Mouse (Mus musculus): ENCODE measurements at regions not wholly inside any gene's neighbourhood (a gene's known extent, or its start where the extent isn't known, plus 50 kb on each side); places are given as distances from the start of the nearest gene placed in this dataset.

- no peak for DNase-seq
- intact Hi-C loops (cut with DNase I) = no loop called here
These were observed 84.7 kb downstream of the Trim52 start for GRCm38 (mm10) chr14:106190721-106191120.

- intact Hi-C loops (cut with DNase I) = no loop called here
- DNase-seq = no peak
These were observed 87.6 kb downstream of the Trim52 start for GRCm38 (mm10) chr14:106193583-106193982.

GRCm38 (mm10) chr14:106194104-106194503 is 88.1 kb downstream of the Trim52 start:
- no peak for DNase-seq
- intact Hi-C loops (cut with DNase I) = no loop called here

- no peak for DNase-seq
- intact Hi-C loops (cut with DNase I) = no loop called here
These were observed 91.8 kb downstream of the Trim52 start for GRCm38 (mm10) chr14:106197826-106198225.

GRCm38 (mm10) chr14:106199109-106199508 is 93.1 kb downstream of the Trim52 start:
- intact Hi-C loops (cut with DNase I) = no loop called here

DNA sequence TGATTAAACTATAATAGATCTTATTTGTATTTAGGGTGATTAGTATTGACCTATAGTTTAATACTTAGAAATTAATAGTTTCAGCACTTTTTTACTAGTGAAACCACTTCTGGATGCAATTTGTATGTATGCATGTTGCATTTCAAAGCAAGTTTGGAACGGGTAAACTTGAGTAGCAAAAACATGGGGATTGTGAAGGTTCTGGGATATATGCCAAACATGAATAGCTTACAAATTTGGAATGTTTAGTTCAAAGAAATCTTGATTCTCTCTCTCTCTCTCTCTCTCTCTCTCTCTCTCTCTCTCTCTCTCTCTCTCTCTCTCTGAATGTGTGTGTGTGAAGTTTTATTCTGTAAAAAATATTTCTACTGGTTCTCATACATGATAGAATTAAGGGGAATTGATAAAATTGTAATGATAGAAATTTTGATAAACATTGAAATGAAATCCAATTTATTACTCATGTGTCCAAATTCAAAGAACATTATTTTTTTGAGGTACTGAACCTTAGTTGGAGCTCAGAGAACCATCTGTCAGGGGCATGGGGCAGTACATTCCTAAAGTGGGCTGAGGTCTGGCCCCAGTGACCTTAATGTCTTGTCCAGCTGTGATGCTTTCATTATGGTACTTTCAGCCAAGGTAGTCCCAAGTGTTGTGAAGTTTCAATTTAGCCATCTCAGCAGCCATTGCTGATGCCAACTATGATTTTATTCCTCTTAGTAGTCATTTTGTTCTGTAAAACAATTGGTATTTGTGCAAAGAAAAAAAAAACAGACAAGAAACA is 93.7 kb downstream of the Trim52 start:
- intact Hi-C loops (cut with DNase I) = no loop called here

More at GRCm38 (mm10) chr14:106199109-106199508, 93.1 kb downstream of the Trim52 start:
- DNase-seq = no peak

DNA sequence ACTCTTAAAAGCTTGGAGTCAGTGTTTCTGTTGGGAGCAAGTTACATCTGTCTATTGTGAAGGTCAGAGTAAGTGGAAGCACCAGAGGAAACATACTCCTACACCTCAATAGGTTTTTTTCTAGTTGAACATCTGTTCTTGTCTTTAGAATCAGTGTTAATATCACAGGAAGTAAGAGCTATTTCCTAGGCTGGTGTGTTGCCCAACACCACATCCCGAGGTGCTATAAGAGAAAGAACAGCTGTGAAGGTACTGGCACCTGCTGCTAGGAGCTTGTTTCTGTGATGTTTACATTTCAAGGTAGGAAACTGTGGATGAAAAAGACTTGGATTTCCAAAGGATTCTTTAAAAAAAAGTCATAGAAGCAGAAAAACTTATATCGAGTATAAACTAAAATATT is 105.1 kb downstream of the Trim52 start:
- intact Hi-C loops (cut with DNase I) = no loop called here
- DNase-seq = no peak

More for the DNA sequence above, 93.7 kb downstream of the Trim52 start:
- DNase-seq = no peak

GRCm38 (mm10) chr14:106217681-106218080 is 111.7 kb downstream of the Trim52 start:
- DNase-seq = no peak
- intact Hi-C loops (cut with DNase I) = no loop called here

DNA sequence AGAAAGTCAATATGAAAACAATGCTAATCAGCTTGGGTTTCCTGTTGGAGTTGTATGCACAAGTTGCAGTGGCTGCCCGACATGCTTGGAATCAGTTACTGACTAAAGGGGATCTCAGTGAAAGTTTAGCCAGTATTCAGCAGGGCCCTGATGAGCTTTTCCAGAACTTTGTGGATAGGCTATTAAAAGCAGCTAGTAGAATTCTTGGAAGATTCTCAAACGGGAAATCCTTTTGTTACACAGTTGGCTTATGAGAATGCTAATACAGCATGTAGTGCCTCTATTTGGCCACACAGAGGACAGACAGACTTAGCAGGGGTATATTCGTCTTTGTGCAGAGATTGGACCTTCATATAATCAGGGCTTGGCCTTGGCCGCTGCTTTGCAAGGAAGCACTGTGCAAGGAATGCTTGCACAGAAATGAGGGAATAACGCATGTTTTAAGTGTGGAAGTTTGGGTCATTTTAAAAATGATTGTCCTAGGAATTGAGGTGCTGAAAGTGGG is 113.3 kb downstream of the Trim52 start:
- intact Hi-C loops (cut with DNase I) = no loop called here
- DNase-seq = no peak

DNA sequence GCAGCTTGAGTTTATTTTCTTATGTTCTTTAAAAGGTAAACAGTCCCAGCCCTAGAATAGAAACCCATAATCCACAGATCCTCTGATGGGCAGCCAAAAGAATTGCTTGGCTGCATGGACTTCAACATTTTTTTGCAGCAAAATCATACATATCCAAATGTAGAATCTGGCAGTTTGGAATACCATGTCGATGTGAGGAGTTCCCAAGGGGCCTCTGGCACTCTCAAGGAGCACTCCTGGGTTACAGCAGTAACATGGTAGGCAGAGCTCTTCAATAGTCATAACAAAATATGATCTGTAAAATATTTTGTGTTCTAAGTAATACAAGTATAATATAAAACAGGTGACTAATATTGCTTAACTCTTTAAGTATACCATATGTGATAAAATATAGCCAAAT is 119.4 kb downstream of the Trim52 start:
- intact Hi-C loops (cut with DNase I) = no loop called here

DNA sequence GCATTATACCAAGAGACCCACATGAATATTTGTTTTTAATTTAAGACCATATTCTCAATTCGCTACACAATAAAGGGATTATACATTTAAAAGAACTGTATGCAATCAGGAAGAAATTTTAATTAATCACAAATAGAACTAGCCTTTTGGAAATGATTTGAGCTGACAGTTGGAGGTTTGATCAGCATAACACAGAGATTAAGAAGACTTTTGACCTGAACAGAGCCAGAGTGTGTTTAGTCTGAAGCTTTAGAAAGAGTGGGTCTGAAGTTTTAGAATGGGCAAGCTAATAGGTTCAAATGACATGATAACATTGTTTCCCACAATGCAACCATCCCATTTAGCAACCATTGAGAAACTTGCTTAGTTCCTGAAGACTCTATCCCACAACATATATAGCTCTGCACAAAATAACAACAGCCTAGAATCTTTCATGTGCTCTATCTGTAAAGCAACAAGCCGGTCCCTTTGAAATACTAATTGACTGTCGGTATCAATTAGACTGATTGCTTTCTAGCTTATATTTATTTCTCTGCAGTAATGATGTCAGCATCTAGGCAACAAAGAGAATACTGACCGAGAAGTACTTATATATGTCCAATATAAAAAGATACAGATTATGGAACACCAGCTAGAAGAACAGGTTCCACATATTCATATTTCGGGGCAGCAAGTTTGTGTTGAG is 135.9 kb downstream of the Trim52 start:
- intact Hi-C loops (cut with DNase I) = no loop called here
- DNase-seq = no peak

More for the DNA sequence above, 119.4 kb downstream of the Trim52 start:
- DNase-seq = no peak

GRCm38 (mm10) chr14:106259396-106260108 is 153.6 kb downstream of the Trim52 start:
- intact Hi-C loops (cut with DNase I) = no loop called here
- no peak for DNase-seq

GRCm38 (mm10) chr14:106265290-106265689 is 159.3 kb downstream of the Trim52 start:
- no peak for DNase-seq
- intact Hi-C loops (cut with DNase I) = no loop called here

GRCm38 (mm10) chr14:106267679-106268561 is 161.9 kb downstream of the Trim52 start:
- no peak for DNase-seq
- intact Hi-C loops (cut with DNase I) = no loop called here

GRCm38 (mm10) chr14:106269680-106270079 is 163.7 kb downstream of the Trim52 start:
- intact Hi-C loops (cut with DNase I) = no loop called here

DNA sequence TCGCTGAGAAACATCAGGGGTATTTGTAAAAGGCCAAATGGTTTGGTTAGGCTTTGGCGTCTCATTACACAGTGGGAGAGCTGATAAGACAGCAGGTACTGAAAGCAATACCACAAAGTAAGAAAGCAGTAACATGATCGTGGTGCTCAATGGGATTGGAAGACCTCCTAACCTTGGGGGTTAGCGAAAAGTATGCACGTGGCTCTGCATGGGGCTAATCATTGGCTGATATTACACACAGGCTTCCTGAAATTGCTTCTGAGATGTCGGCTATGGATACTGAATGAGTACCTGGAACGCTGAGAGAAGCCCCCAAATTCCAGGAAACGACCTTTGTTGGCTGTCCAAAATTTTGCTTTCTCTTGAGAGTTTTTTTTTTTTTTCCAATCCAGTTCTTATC is 207.6 kb downstream of the Trim52 start:
- intact Hi-C loops (cut with DNase I) = no loop called here
- DNase-seq = no peak

More at GRCm38 (mm10) chr14:106269680-106270079, 163.7 kb downstream of the Trim52 start:
- DNase-seq = no peak

- DNase-seq = no peak
- intact Hi-C loops (cut with DNase I) = no loop called here
These were observed 208.1 kb downstream of the Trim52 start for GRCm38 (mm10) chr14:106314079-106314551.

GRCm38 (mm10) chr14:106318767-106319166 is 212.8 kb downstream of the Trim52 start:
- intact Hi-C loops (cut with DNase I) = no loop called here
- DNase-seq = no peak

GRCm38 (mm10) chr14:106327653-106328283 is 221.8 kb downstream of the Trim52 start:
- intact Hi-C loops (cut with DNase I) = no loop called here
- no peak for DNase-seq

All from left cerebral cortex, postnatal 4 days (tissue).